Mouse (Mus musculus): ENCODE measurements around the gene Gm3448.

DNA sequence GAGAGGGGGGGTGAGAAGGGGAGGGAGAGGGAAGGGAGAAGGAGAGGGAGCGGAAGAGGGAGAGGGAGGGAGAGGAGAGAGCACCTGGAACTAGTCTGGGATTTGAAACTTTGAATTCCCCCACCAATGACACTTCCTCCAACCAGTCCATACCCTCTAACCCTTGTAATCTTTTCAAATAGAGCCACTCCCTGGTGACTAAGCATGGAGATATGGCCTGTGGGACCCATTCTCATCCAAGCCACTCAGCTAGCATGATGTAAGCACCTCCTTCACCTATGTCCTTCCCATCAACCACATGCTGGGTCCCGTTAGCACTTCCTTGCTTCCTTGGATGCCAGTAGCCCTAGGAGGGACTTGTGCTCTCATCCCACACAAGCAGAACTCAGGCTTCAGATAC, 43.7 kb upstream of the Gm3448 start:
- TF ChIP-seq POLR2A (IDR thresholded peaks at IDR 0.05; ENCODE audit: insufficient read length, low read depth) (no peak), USF1 (IDR thresholded peaks at IDR 0.05; ENCODE audit: low read depth) (no peak), MYOD1 (IDR thresholded peaks at IDR 0.05; ENCODE audit: control insufficient read depth in 1 of 3, insufficient read length in 2 of 3, low read depth in 2 of 3) (no peak), TCF12 (IDR thresholded peaks at IDR 0.05; ENCODE audit: insufficient read depth, poor library complexity, severe bottlenecking) (no peak), CEBPB (IDR thresholded peaks at IDR 0.05; ENCODE audit: insufficient read depth, poor library complexity, severe bottlenecking) (no peak), E2F4 (IDR thresholded peaks at IDR 0.05; ENCODE audit: insufficient read depth) (no peak), SRF (IDR thresholded peaks at IDR 0.05; ENCODE audit: control insufficient read depth, insufficient read length, low read depth) (no peak), MYOG (IDR thresholded peaks at IDR 0.05; ENCODE audit: control insufficient read depth in 1 of 3, insufficient read depth in 1 of 3, insufficient read length in 2 of 3, low read depth in 2 of 3) (no peak)
